Mouse (Mus musculus): ENCODE measurements at regions not wholly inside any gene's neighbourhood (a gene's known extent, or its start where the extent isn't known, plus 50 kb on each side); places are given as distances from the start of the nearest gene placed in this dataset.

GRCm38 (mm10) chr13:11490766-11491165, 616.0 kb downstream of the Ryr2 start:
- Histone ChIP-seq H3K4me1 (no peaks in the 10 kb centered on the region), H3K27me3 (ENCODE audit: poor library complexity, severe bottlenecking) (no peaks in the 10 kb centered on the region), H3K27ac (no peak overlapping the region), H3K36me3 (replicated peaks) (no peaks in the 10 kb centered on the region), H3K9me3 (no peaks in the 10 kb centered on the region), H3K4me3 (no peak overlapping the region)
- DNase-seq (ENCODE audit: extremely low spot score, low spot score) = no peak
- WGBS = 87% methylated on average over 3 of the region's 3 CpGs

DNA sequence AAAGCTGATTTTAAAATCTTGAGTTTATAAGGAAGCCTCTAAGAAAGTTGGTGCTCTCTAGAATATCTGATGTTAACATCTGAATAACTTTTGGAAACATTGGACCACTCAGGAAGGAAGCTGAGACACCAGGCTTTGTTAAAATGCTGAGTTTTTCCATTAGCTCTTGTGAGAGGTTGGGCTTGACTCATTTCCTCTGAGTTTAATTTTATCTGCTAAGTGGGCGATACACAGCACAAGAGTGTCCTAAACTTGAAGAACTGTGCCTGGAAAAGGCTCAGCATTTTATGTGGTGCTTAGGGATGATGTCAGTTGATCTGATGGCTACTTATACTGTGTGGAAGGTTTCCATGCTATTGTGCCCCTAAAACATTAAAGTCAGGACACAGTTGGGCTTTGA, 623.6 kb downstream of the Ryr2 start:
- Histone ChIP-seq H3K27me3 (ENCODE audit: poor library complexity, severe bottlenecking) (no peaks in the 10 kb centered on the region), H3K4me1 (no peaks in the 10 kb centered on the region), H3K4me3 (no peak overlapping the region), H3K36me3 (replicated peaks) (no peaks in the 10 kb centered on the region), H3K9me3 (no peaks in the 10 kb centered on the region), H3K27ac (no peak overlapping the region)
- DNase-seq (ENCODE audit: extremely low spot score, low spot score) = no peak
- WGBS = 78% methylated on average over 1 of the region's 1 CpGs

DNA sequence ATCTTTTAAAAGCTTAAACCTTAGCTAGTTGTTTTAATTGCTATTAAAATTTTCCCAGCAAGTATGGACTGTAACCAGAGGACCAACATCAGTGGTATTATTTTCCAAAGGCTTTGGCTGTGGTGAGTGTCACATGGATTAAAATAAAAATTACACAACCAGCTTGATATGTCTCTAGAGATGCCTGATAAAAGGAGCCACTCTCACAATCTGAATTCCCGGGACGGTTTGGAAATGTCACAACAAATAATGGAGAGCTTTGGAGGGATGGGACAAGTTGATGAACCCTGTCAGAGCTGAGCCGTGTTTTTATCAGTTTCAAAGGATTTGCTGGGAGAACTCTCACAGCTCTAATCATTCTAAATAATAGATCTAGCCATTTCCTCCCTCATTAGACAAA, 624.0 kb downstream of the Ryr2 start:
- no peaks in the 10 kb centered on the region for H3K9me3 ChIP-seq
- 64% methylated on average over 3 of the region's 3 CpGs for WGBS
- no peaks in the 10 kb centered on the region for H3K36me3 ChIP-seq (replicated peaks)
- no peaks in the 10 kb centered on the region for H3K27me3 ChIP-seq (ENCODE audit: poor library complexity, severe bottlenecking)
- H3K27ac ChIP-seq = no peak overlapping the region
- H3K4me3 ChIP-seq = no peak overlapping the region
- DNase-seq (ENCODE audit: extremely low spot score, low spot score) = no peak
- no peaks in the 10 kb centered on the region for H3K4me1 ChIP-seq

DNA sequence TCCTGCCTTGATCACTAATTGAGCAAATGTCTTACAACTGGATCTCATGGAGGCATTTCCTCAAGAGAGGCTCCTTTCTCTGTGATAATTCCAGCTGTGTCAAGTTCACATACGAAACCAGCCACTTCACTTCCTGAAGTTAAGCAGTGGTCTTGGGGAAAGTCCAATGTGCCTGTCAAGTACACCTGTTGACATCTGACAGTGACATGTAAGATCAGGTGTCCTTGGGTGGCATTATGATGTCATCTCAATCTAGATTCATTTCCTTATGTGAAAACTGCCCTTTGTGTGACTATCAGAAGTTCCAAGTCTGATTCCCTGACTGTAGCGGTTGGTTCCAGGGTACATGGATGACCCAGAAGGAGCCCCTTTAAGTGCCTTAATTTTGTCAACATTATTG, 646.5 kb downstream of the Ryr2 start:
- no peak for DNase-seq (ENCODE audit: extremely low spot score, low spot score)
- H3K27ac ChIP-seq = no peak overlapping the region
- no peaks in the 10 kb centered on the region for H3K36me3 ChIP-seq (replicated peaks)
- no peaks in the 10 kb centered on the region for H3K9me3 ChIP-seq
- peaks cover 5% of the 10 kb centered on the region for H3K4me1 ChIP-seq
- WGBS = 86% methylated on average over 2 of the region's 2 CpGs
- H3K4me3 ChIP-seq = no peak overlapping the region
- no peaks in the 10 kb centered on the region for H3K27me3 ChIP-seq (ENCODE audit: poor library complexity, severe bottlenecking)

- DNase-seq (ENCODE audit: extremely low spot score, low spot score) = no peak
- H3K36me3 ChIP-seq (replicated peaks) = no peaks in the 10 kb centered on the region
- WGBS = 82% methylated on average over 3 of the region's 3 CpGs
- peaks cover 5% of the 10 kb centered on the region for H3K4me1 ChIP-seq
- H3K27ac ChIP-seq = no peak overlapping the region
- H3K9me3 ChIP-seq = no peaks in the 10 kb centered on the region
- no peak overlapping the region for H3K4me3 ChIP-seq
- no peaks in the 10 kb centered on the region for H3K27me3 ChIP-seq (ENCODE audit: poor library complexity, severe bottlenecking)
These were observed 651.6 kb downstream of the Ryr2 start for GRCm38 (mm10) chr13:11455113-11455512.

- no peaks in the 10 kb centered on the region for H3K9me3 ChIP-seq
- WGBS = 90% methylated on average over 2 of the region's 2 CpGs
- H3K27me3 ChIP-seq (ENCODE audit: poor library complexity, severe bottlenecking) = no peaks in the 10 kb centered on the region
- no peak overlapping the region for H3K4me3 ChIP-seq
- H3K27ac ChIP-seq = no peak overlapping the region
- H3K36me3 ChIP-seq (replicated peaks) = no peaks in the 10 kb centered on the region
- H3K4me1 ChIP-seq = peaks cover 2% of the 10 kb centered on the region
- DNase-seq (ENCODE audit: extremely low spot score, low spot score) = no peak
These were observed 654.3 kb downstream of the Ryr2 start for GRCm38 (mm10) chr13:11452448-11452847.

GRCm38 (mm10) chr13:11432465-11433339, 674.0 kb downstream of the Ryr2 start:
- Histone ChIP-seq H3K4me3 (no peak overlapping the region), H3K27me3 (ENCODE audit: poor library complexity, severe bottlenecking) (no peaks in the 10 kb centered on the region), H3K9me3 (no peaks in the 10 kb centered on the region), H3K4me1 (no peaks in the 10 kb centered on the region), H3K36me3 (replicated peaks) (no peaks in the 10 kb centered on the region), H3K27ac (no peak overlapping the region)
- no peak for DNase-seq (ENCODE audit: extremely low spot score, low spot score)
- 85% methylated on average over 7 of the region's 7 CpGs for WGBS

DNA sequence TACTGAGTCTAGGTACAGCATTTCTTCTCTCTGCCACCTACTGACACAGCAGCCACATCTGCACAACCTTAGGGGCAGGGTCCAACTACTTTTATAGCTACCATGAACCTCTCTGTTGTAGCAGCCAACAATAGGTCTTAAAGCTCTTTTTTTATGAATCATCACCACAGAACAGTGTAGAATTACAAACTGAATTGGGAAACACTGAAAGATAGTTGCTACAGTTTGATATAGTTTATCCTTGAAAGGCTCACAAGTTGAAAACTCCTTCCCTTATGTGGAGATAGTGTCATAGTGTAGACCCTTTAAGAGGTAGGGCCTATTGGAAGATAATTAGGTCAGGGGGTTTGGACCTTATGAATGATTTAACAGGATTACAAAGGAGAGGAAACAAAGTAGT, 679.9 kb downstream of the Ryr2 start:
- no peak overlapping the region for H3K4me3 ChIP-seq

DNA sequence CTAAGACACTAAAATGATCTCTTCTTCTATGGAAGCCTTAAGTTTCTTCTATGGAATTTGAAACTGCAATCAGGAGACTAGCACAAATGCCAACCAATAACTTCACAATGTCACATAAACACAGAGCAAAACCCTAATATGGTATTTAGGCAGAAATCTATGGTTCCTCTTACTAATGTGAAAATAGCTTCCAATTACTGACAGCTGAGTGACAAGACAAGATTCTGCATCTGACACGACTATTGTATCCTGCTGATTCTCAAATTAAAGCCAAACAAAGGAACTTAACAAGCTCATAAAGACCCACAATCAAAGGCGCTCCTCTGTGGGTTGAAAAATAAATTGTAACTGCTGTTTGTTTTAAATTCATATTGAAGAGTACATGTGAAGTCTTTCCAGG, 714.7 kb downstream of the Ryr2 start:
- WGBS = 71% methylated on average over 2 of the region's 2 CpGs
- no peaks in the 10 kb centered on the region for H3K36me3 ChIP-seq (replicated peaks)

More for the DNA sequence above, 679.9 kb downstream of the Ryr2 start:
- Histone ChIP-seq H3K27ac (no peak overlapping the region), H3K36me3 (replicated peaks) (no peaks in the 10 kb centered on the region), H3K4me1 (no peaks in the 10 kb centered on the region), H3K9me3 (peaks cover 11% of the 10 kb centered on the region; the same call in 1 of the 2 replicates), H3K27me3 (ENCODE audit: poor library complexity, severe bottlenecking) (no peaks in the 10 kb centered on the region)
- DNase-seq (ENCODE audit: extremely low spot score, low spot score) = no peak

DNA sequence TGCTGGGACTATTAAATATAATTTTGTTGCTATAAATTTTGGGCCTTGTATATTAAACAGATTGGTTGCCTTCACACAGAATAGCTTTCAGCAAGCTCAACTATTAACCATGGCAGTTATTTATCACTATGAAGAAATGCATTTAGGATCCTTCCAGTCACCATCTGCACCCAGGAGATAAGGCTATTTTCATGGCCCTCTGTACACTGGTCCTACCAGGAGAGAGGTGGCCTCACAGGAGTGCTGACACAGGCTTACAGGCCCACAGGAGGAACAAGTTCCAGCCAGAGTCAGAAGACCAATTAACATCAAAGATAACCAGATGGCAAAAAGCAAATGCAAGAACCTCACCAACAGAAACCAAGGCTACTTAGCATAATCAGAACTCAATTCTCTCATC, 731.3 kb downstream of the Ryr2 start:
- Histone ChIP-seq H3K27ac (no peak overlapping the region), H3K4me3 (no peak overlapping the region), H3K9me3 (peaks cover 9% of the 10 kb centered on the region; the same call in 1 of the 2 replicates), H3K36me3 (replicated peaks) (no peaks in the 10 kb centered on the region), H3K4me1 (no peaks in the 10 kb centered on the region), H3K27me3 (ENCODE audit: poor library complexity, severe bottlenecking) (no peaks in the 10 kb centered on the region)
- no peak for DNase-seq (ENCODE audit: extremely low spot score, low spot score)

More for the DNA sequence above, 714.7 kb downstream of the Ryr2 start:
- Histone ChIP-seq H3K4me1 (no peaks in the 10 kb centered on the region), H3K9me3 (no peaks in the 10 kb centered on the region), H3K27ac (no peak overlapping the region), H3K4me3 (no peak overlapping the region), H3K27me3 (ENCODE audit: poor library complexity, severe bottlenecking) (no peaks in the 10 kb centered on the region)
- no peak for DNase-seq (ENCODE audit: extremely low spot score, low spot score)

GRCm38 (mm10) chr13:11369456-11369855, 737.3 kb downstream of the Ryr2 start:
- 69% methylated on average over 1 of the region's 1 CpGs for WGBS
- Histone ChIP-seq H3K27me3 (ENCODE audit: poor library complexity, severe bottlenecking) (no peaks in the 10 kb centered on the region), H3K4me1 (no peaks in the 10 kb centered on the region), H3K9me3 (no peaks in the 10 kb centered on the region), H3K27ac (no peak overlapping the region), H3K4me3 (no peak overlapping the region), H3K36me3 (replicated peaks) (no peaks in the 10 kb centered on the region)
- DNase-seq (ENCODE audit: extremely low spot score, low spot score) = no peak

- Histone ChIP-seq H3K4me3 (no peak overlapping the region), H3K4me1 (no peaks in the 10 kb centered on the region), H3K36me3 (replicated peaks) (no peaks in the 10 kb centered on the region), H3K9me3 (no peaks in the 10 kb centered on the region), H3K27me3 (ENCODE audit: poor library complexity, severe bottlenecking) (no peaks in the 10 kb centered on the region), H3K27ac (no peak overlapping the region)
- WGBS = 66% methylated on average over 3 of the region's 3 CpGs
- no peak for DNase-seq (ENCODE audit: extremely low spot score, low spot score)
These were observed 743.9 kb downstream of the Ryr2 start for GRCm38 (mm10) chr13:11362872-11363271.

DNA sequence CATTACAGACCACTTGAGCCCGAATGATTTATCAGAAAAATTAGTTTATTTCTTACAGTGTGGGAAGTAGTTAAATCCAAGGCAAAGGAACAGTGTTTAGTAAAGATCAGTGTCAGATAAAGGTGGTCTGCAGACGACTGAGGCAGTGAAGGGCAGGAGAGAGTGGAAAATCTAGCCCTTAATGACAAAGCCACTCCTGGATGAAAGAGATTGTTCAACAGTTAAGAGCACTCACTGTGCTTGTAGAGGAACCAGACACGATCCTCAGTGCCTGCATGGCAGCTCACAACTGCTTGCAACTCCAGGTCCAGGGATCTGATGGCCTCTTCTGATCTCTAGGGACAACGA, 758.3 kb downstream of the Ryr2 start:
- 74% methylated on average over 4 of the region's 4 CpGs for WGBS

More for the DNA sequence above, 758.3 kb downstream of the Ryr2 start:
- no peak overlapping the region for H3K4me3 ChIP-seq
- H3K27me3 ChIP-seq (ENCODE audit: poor library complexity, severe bottlenecking) = no peaks in the 10 kb centered on the region
- H3K9me3 ChIP-seq = no peaks in the 10 kb centered on the region
- H3K27ac ChIP-seq = no peak overlapping the region
- no peaks in the 10 kb centered on the region for H3K36me3 ChIP-seq (replicated peaks)
- H3K4me1 ChIP-seq = peaks cover 7% of the 10 kb centered on the region
- DNase-seq (ENCODE audit: extremely low spot score, low spot score) = no peak

All from forebrain, embryonic 10.5 days (tissue).